Mouse (Mus musculus): ENCODE results near the gene Nek1. TPM values are rescaled to one million over a fixed set of nuclear protein-coding genes. Genes with fewer than 3 reads are reported as not detected.

Nek1 gene
- polyA plus RNA-seq (2012; ENCODE audit: insufficient read depth, insufficient read length, low replicate concordance, missing spikeins) = not detected in 2 replicates

- Histone ChIP-seq H3K4me1 (ENCODE audit: control insufficient read depth, insufficient read depth, low read length) (no peaks in the 10 kb centered on the region), H3K4me3 (ENCODE audit: insufficient read depth, low read depth, low read length) (peak within 1 kb of the TSS; percentile 77), H3K27ac (ENCODE audit: insufficient read depth, low read depth, low read length) (peak within 1 kb of the TSS; percentile 87)
- WGBS = under 1% methylated on average over 57 of the region's 57 CpGs
- TF ChIP-seq POLR2A (IDR thresholded peaks at IDR 0.05; ENCODE audit: insufficient read depth, low read depth, low read length) (peak; percentile 86), CTCF (IDR thresholded peaks at IDR 0.05; ENCODE audit: insufficient read depth, low read depth, low read length) (peak; percentile 22; the same call in 1 of the 2 replicates)
These were observed at the start of gene Nek1 for GRCm38 (mm10) chr8:60992910-60993638. Nek1 (plus strand) TSS chr8:60993195.

DNA sequence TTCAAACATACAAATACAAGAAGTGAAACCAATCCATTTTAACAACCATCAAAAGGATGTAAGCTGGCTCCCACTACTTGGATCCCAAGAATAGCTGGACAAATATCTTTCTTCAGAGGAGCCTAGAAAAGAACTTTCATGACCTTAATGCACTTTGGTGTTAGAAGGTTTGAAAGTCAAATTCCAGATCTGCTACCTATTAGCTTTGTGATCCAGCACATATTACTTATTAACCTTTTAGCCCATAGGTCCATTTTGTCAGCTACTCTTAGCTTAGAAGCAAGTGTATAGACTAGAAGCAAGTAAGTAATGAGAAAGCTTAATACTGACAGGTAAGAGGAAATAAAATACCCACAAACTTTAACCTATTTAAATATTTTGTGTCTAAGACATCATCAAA, 45.5 kb upstream of the Nek1 start:
- no peaks in the 10 kb centered on the region for H3K4me1 ChIP-seq (ENCODE audit: control insufficient read depth, insufficient read depth, low read length)
- no peak overlapping the region for H3K4me3 ChIP-seq (ENCODE audit: insufficient read depth, low read depth, low read length)
- H3K27ac ChIP-seq (ENCODE audit: insufficient read depth, low read depth, low read length) = no peak overlapping the region
- TF ChIP-seq POLR2A (IDR thresholded peaks at IDR 0.05; ENCODE audit: insufficient read depth, low read depth, low read length) (no peak), CTCF (IDR thresholded peaks at IDR 0.05; ENCODE audit: insufficient read depth, low read depth, low read length) (no peak)

DNA sequence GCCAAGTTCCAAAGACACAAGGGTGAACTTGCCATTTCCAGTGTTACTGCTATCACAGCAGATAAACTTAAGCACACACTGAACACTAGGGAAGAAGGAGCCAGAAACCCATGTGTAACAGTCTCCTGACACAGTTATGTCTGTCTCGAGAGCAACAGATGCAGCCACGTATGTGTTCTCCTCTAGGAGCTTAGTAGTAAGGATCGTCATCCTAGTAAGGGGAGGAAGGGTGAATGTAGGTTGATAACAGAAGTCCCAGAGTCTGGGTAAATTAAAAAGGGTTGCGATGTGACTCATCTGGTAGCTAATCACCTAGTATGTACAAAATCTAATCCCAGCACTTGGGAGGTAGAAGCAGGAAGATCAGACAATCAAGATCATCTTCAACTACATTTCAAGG, 43.1 kb upstream of the Nek1 start:
- TF ChIP-seq POLR2A (IDR thresholded peaks at IDR 0.05; ENCODE audit: insufficient read depth, low read depth, low read length) = no peak
- TF ChIP-seq CTCF (IDR thresholded peaks at IDR 0.05; ENCODE audit: insufficient read depth, low read depth, low read length) = no peak
- Histone ChIP-seq H3K4me1 (ENCODE audit: control insufficient read depth, insufficient read depth, low read length) (no peaks in the 10 kb centered on the region), H3K4me3 (ENCODE audit: insufficient read depth, low read depth, low read length) (no peak overlapping the region), H3K27ac (ENCODE audit: insufficient read depth, low read depth, low read length) (no peak overlapping the region)
- WGBS = 43% methylated on average over 4 of the region's 4 CpGs

GRCm38 (mm10) chr8:60951271-60951670, 41.7 kb upstream of the Nek1 start:
- H3K4me3 ChIP-seq (ENCODE audit: insufficient read depth, low read depth, low read length) = no peak overlapping the region
- no peak overlapping the region for H3K27ac ChIP-seq (ENCODE audit: insufficient read depth, low read depth, low read length)
- no peaks in the 10 kb centered on the region for H3K4me1 ChIP-seq (ENCODE audit: control insufficient read depth, insufficient read depth, low read length)
- TF ChIP-seq POLR2A (IDR thresholded peaks at IDR 0.05; ENCODE audit: insufficient read depth, low read depth, low read length) (no peak), CTCF (IDR thresholded peaks at IDR 0.05; ENCODE audit: insufficient read depth, low read depth, low read length) (no peak)
- WGBS = 66% methylated on average over 4 of the region's 4 CpGs

GRCm38 (mm10) chr8:60951757-60952156, 41.2 kb upstream of the Nek1 start:
- TF ChIP-seq POLR2A (IDR thresholded peaks at IDR 0.05; ENCODE audit: insufficient read depth, low read depth, low read length) (no peak), CTCF (IDR thresholded peaks at IDR 0.05; ENCODE audit: insufficient read depth, low read depth, low read length) (no peak)
- Histone ChIP-seq H3K4me1 (ENCODE audit: control insufficient read depth, insufficient read depth, low read length) (no peaks in the 10 kb centered on the region), H3K4me3 (ENCODE audit: insufficient read depth, low read depth, low read length) (no peak overlapping the region), H3K27ac (ENCODE audit: insufficient read depth, low read depth, low read length) (no peak overlapping the region)
- WGBS = 100% methylated on average over 1 of the region's 1 CpGs

- no peak for TF ChIP-seq POLR2A (IDR thresholded peaks at IDR 0.05; ENCODE audit: insufficient read depth, low read depth, low read length)
- no peak for TF ChIP-seq CTCF (IDR thresholded peaks at IDR 0.05; ENCODE audit: insufficient read depth, low read depth, low read length)
- no peaks in the 10 kb centered on the region for H3K4me1 ChIP-seq (ENCODE audit: control insufficient read depth, insufficient read depth, low read length)
- H3K4me3 ChIP-seq (ENCODE audit: insufficient read depth, low read depth, low read length) = no peak overlapping the region
- no peak overlapping the region for H3K27ac ChIP-seq (ENCODE audit: insufficient read depth, low read depth, low read length)
- WGBS = 28% methylated on average over 5 of the region's 5 CpGs
These were observed 40.2 kb upstream of the Nek1 start for GRCm38 (mm10) chr8:60952803-60953202.

GRCm38 (mm10) chr8:60954281-60955014, 38.5 kb upstream of the Nek1 start:
- peak overlapping the region; percentile 55 for H3K4me3 ChIP-seq (ENCODE audit: insufficient read depth, low read depth, low read length)
- TF ChIP-seq POLR2A (IDR thresholded peaks at IDR 0.05; ENCODE audit: insufficient read depth, low read depth, low read length) (no peak), CTCF (IDR thresholded peaks at IDR 0.05; ENCODE audit: insufficient read depth, low read depth, low read length) (no peak)
- WGBS = under 1% methylated on average over 15 of the region's 15 CpGs
- H3K27ac ChIP-seq (ENCODE audit: insufficient read depth, low read depth, low read length) = peak overlapping the region; percentile 87
- H3K4me1 ChIP-seq (ENCODE audit: control insufficient read depth, insufficient read depth, low read length) = no peaks in the 10 kb centered on the region

GRCm38 (mm10) chr8:60956847-60957246, 36.1 kb upstream of the Nek1 start:
- 98% methylated on average over 7 of the region's 7 CpGs for WGBS
- Histone ChIP-seq H3K4me1 (ENCODE audit: control insufficient read depth, insufficient read depth, low read length) (no peaks in the 10 kb centered on the region), H3K27ac (ENCODE audit: insufficient read depth, low read depth, low read length) (no peak overlapping the region), H3K4me3 (ENCODE audit: insufficient read depth, low read depth, low read length) (no peak overlapping the region)
- TF ChIP-seq POLR2A (IDR thresholded peaks at IDR 0.05; ENCODE audit: insufficient read depth, low read depth, low read length) (no peak), CTCF (IDR thresholded peaks at IDR 0.05; ENCODE audit: insufficient read depth, low read depth, low read length) (no peak)

- Histone ChIP-seq H3K4me3 (ENCODE audit: insufficient read depth, low read depth, low read length) (no peak overlapping the region), H3K27ac (ENCODE audit: insufficient read depth, low read depth, low read length) (no peak overlapping the region), H3K4me1 (ENCODE audit: control insufficient read depth, insufficient read depth, low read length) (no peaks in the 10 kb centered on the region)
- 93% methylated on average over 3 of the region's 3 CpGs for WGBS
- TF ChIP-seq CTCF (IDR thresholded peaks at IDR 0.05; ENCODE audit: insufficient read depth, low read depth, low read length) = no peak
- no peak for TF ChIP-seq POLR2A (IDR thresholded peaks at IDR 0.05; ENCODE audit: insufficient read depth, low read depth, low read length)
These were observed 30.2 kb upstream of the Nek1 start for GRCm38 (mm10) chr8:60962763-60963162.

Measured in olfactory bulb, adult 2 months (tissue).